Mouse (Mus musculus) kidney, adult 2 months (tissue): ENCODE data around the gene Trpm1.

Source experiments
- CTCF ChIP-seq: fragments of 200-500 bp; conservative IDR thresholded peaks from 2 replicates; pipeline ENCODE4 v1.5.1; 2011; ENCODE audit warnings: low read depth, mild to moderate bottlenecking, control low read depth, low read length, moderate library complexity, mixed read lengths; ENCODE audit not compliant: insufficient read depth, insufficient read length
- POLR2A ChIP-seq: fragments of 200-500 bp; IDR thresholded peaks from one replicate; pipeline ENCODE4 v1.6.1; 2011; ENCODE audit warnings: low read depth, low read length, control low read depth

DNA sequence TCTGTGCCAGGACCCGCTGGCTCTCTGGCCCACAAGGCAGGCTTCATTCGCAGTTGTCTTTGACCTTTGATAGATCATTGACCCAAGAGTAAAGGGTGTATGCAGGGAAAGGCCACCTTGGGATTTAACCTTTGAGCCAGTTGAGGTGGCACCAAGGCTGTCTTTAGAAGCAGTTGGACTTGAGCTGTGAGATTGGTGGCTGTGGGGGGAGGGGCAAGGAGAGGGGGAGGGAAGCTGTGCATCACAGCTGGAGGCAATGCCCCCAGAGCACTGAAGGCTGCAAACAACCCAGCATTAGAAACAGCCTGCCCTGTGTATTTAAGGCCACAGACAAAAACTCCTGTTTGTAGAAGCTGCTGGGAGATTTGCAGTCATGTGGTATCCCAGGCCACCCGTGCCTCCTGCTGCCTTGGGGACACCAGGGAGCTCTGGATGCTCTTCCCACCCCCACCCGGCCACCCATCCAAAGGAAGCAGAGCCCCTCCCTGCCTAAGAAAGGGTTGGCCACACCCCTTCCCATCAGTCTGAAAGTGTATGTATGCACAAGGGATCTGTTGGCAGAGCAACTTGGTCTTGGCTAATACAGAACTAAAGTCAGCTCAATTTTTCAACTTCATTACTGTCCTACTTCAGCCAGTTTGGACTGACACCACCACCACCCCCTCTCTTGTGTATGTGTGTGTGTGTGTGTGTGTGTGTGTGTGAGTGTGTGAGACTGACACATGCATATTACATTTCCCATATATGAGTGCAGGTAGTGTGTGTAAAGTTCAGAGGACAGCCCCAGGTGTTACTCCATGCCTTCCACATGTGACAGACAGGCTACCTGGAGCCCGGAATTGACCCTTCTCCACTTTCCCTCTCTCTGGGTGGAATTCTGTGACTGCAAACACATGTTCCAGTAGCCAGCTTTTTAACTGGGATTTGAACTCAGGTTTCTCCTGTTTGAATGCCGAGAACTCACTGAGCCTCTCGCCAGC is 6.3 kb downstream of the Trpm1 start:
- TF ChIP-seq POLR2A: no peak
- TF ChIP-seq CTCF: no peak
